Mouse (Mus musculus) liver, embryonic 14.5 days (tissue): ENCODE measurements at regions not wholly inside any gene's neighbourhood (a gene's known extent, or its start where the extent isn't known, plus 50 kb on each side); places are given as distances from the start of the nearest gene placed in this dataset.

Experiments used
- ATAC-seq: fragments of 200-750 bp; cut with Nextera tagmentation; 2 replicates; pipeline ENCODE4 v1.8.0; 2017; ENCODE audit warnings: moderate number of reproducible peaks, mild to moderate bottlenecking, moderate library complexity; ENCODE audit not compliant: insufficient read depth
- DNase-seq, 3 experiments: peaks; one replicate each; pipeline ENCODE4 v3.0.0-alpha.2; 2012 to 2013; ENCODE audit warnings: low read depth in 3 of 3, low spot score in 3 of 3
- H3K27ac ChIP-seq: fragments of 300-500 bp; sonication (generic); 2 replicates; pipeline ENCODE4 v1.5.1; 2014; ENCODE audit warnings: moderate library complexity, mild to moderate bottlenecking, control low read depth, inconsistent platforms
- H3K27me3 ChIP-seq: fragments of 300-500 bp; sonication (generic); 2 replicates; pipeline ENCODE4 v1.6.1; 2014; ENCODE audit warnings: mild to moderate bottlenecking, low read length, moderate library complexity; ENCODE audit not compliant: control insufficient read depth, insufficient read depth
- H3K36me3 ChIP-seq: fragments of 300-500 bp; sonication (generic); replicated peaks from 2 replicates; pipeline ENCODE4 v1.6.1; 2014; ENCODE audit warnings: low read depth; ENCODE audit not compliant: control insufficient read depth, insufficient read depth
- H3K4me1 ChIP-seq, 2 experiments: fragments of 200-500 bp in 1 of 2; fragments of 300-500 bp in 1 of 2; sonication (generic) in 1 of 2; replicated peaks; 2 replicates each; pipeline ENCODE4 v1.6.1; 2012 to 2014; ENCODE audit warnings: antibody characterized with exemption in 1 of 2, inconsistent platforms in 1 of 2, low read length in 1 of 2; ENCODE audit not compliant: control insufficient read depth in 2 of 2, insufficient read depth in 2 of 2
- H3K4me2 ChIP-seq: fragments of 300-500 bp; sonication (generic); 2 replicates; pipeline ENCODE4 v1.6.1; 2014; ENCODE audit warnings: low read depth, mild to moderate bottlenecking, control low read depth, moderate library complexity
- H3K4me3 ChIP-seq, 2 experiments: fragments of 200-500 bp in 1 of 2; fragments of 300-500 bp in 1 of 2; sonication (generic) in 1 of 2; 2 replicates each; pipeline ENCODE4 v1.5.1; 2012 to 2014; ENCODE audit warnings: low read depth in 2 of 2, low read length in 2 of 2, mild to moderate bottlenecking in 2 of 2, control low read depth in 1 of 2, inconsistent platforms in 1 of 2, moderate library complexity in 1 of 2; ENCODE audit not compliant: insufficient read depth in 1 of 2
- H3K9ac ChIP-seq: fragments of 300-500 bp; sonication (generic); replicated peaks from 2 replicates; pipeline ENCODE4 v1.6.1; 2014; ENCODE audit warnings: mild to moderate bottlenecking, control low read depth, moderate library complexity
- H3K9me3 ChIP-seq: fragments of 300-500 bp; sonication (generic); 2 replicates; pipeline ENCODE4 v1.6.1; 2016; ENCODE audit warnings: low read length, mixed read lengths; ENCODE audit not compliant: control insufficient read depth
- CTCF ChIP-seq: IDR thresholded peaks from 2 replicates; pipeline ENCODE4 v1.5.1; 2016; ENCODE audit warnings: antibody characterized with exemption, low read depth, control low read depth
- EP300 ChIP-seq: IDR thresholded peaks from 2 replicates; pipeline ENCODE4 v1.6.1; 2016; ENCODE audit warnings: antibody characterized with exemption, low read depth
- WGBS: fragments of 180-500 bp; shearing (Covaris S2); extraction: QIAGEN DNeasy Blood & Tissue Kit; methylation state at CpG from one replicate; pipeline ENCODE4 v1.1.7; 2014; ENCODE audit not compliant: insufficient replicate concordance; 5-methylcytosine and 5-hydroxymethylcytosine counted together

GRCm38 (mm10) chr6:117237096-117237495 is 68.8 kb downstream of the Cxcl12 start:
- H3K4me3 ChIP-seq = no peak overlapping the region
- no peak overlapping the region for H3K27ac ChIP-seq
- H3K9ac ChIP-seq = no peak overlapping the region
- no peaks in the 10 kb centered on the region for H3K9me3 ChIP-seq
- DNase-seq (no peak), ATAC-seq (no peak)
- no peaks in the 10 kb centered on the region for H3K36me3 ChIP-seq
- no peaks in the 10 kb centered on the region; a peak in 1 of 4 replicates for H3K4me1 ChIP-seq
- no peak overlapping the region for H3K4me2 ChIP-seq
- H3K27me3 ChIP-seq = no peaks in the 10 kb centered on the region
- no peak for TF ChIP-seq CTCF
- no peak for TF ChIP-seq EP300
- WGBS = 62% methylated on average over 5 of the region's 5 CpGs

DNA sequence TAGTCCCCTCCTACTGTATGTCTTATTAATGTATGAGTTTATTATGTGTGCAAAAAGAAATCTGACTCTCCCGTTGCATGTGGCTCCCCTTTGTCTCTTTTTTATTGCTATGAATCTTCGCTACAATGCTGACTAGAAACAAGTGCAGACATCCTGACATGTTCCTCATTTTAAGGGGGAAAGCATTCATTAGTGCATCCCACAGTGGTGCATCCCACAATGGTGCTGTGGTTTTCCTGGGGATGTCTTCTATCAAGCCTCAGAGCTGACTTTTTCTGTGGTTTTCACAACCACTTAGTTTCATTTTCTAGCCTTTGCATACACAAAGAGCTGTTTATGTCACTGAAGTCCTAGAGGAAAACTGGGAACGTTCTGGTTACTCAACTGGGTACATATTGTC is 72.9 kb downstream of the Cxcl12 start:
- H3K27me3 ChIP-seq = no peaks in the 10 kb centered on the region
- H3K9me3 ChIP-seq = no peaks in the 10 kb centered on the region
- 16% methylated on average over 3 of the region's 3 CpGs for WGBS
- H3K9ac ChIP-seq = no peak overlapping the region
- no peak overlapping the region for H3K4me2 ChIP-seq
- TF ChIP-seq EP300 (no peak), CTCF (no peak)
- H3K27ac ChIP-seq = no peak overlapping the region
- DNase-seq (no peak), ATAC-seq (no peak)
- H3K36me3 ChIP-seq = no peaks in the 10 kb centered on the region
- no peaks in the 10 kb centered on the region; a peak in 1 of 4 replicates for H3K4me1 ChIP-seq
- no peak overlapping the region for H3K4me3 ChIP-seq

GRCm38 (mm10) chr6:117245398-117245797 is 77.1 kb downstream of the Cxcl12 start:
- Histone ChIP-seq H3K9ac (no peak overlapping the region), H3K4me2 (no peak overlapping the region), H3K4me3 (no peak overlapping the region), H3K9me3 (no peaks in the 10 kb centered on the region), H3K36me3 (no peaks in the 10 kb centered on the region), H3K27ac (no peak overlapping the region), H3K27me3 (no peaks in the 10 kb centered on the region), H3K4me1 (no peaks in the 10 kb centered on the region; a peak in 1 of 4 replicates)
- ATAC-seq (no peak), DNase-seq (no peak)
- 50% methylated on average over 5 of the region's 5 CpGs for WGBS
- no peak for TF ChIP-seq EP300
- TF ChIP-seq CTCF = no peak

- H3K36me3 ChIP-seq = no peaks in the 10 kb centered on the region
- no peaks in the 10 kb centered on the region for H3K27me3 ChIP-seq
- H3K4me1 ChIP-seq = no peaks in the 10 kb centered on the region; a peak in 1 of 4 replicates
- no peaks in the 10 kb centered on the region for H3K9me3 ChIP-seq
- WGBS = 19% methylated on average over 6 of the region's 6 CpGs
- H3K4me2 ChIP-seq = no peak overlapping the region
- TF ChIP-seq CTCF (no peak), EP300 (no peak)
- H3K27ac ChIP-seq = no peak overlapping the region
- DNase-seq (no peak), ATAC-seq (no peak)
- no peak overlapping the region for H3K4me3 ChIP-seq
- no peak overlapping the region for H3K9ac ChIP-seq
Observed at GRCm38 (mm10) chr6:117245849-117246248, 77.5 kb downstream of the Cxcl12 start.

GRCm38 (mm10) chr6:117249230-117249921 is 81.0 kb downstream of the Cxcl12 start:
- no peak for DNase-seq
- Histone ChIP-seq H3K9ac (no peak overlapping the region), H3K4me3 (no peak overlapping the region), H3K27me3 (no peaks in the 10 kb centered on the region), H3K36me3 (no peaks in the 10 kb centered on the region), H3K9me3 (no peaks in the 10 kb centered on the region), H3K27ac (no peak overlapping the region), H3K4me1 (no peaks in the 10 kb centered on the region), H3K4me2 (no peak overlapping the region)
- 63% methylated on average over 18 of the region's 18 CpGs for WGBS
- TF ChIP-seq CTCF = peak; percentile 71
- no peak for TF ChIP-seq EP300
- no peak for ATAC-seq
